Mouse (Mus musculus): ENCODE measurements around the gene Sfxn5.

The Sfxn5 gene

GRCm38 (mm10) chr6:85280871-85281270, 52.4 kb downstream of the Sfxn5 start:
- peak; percentile 51 for DNase-seq

- DNase-seq, result peak; percentile 54
These were observed 56.7 kb downstream of the Sfxn5 start for GRCm38 (mm10) chr6:85276571-85276970.

GRCm38 (mm10) chr6:85272436-85272835, 60.8 kb downstream of the Sfxn5 start:
- DNase-seq, result no peak

GRCm38 (mm10) chr6:85266060-85266459, 67.2 kb downstream of the Sfxn5 start:
- DNase-seq, result no peak

- no peak for DNase-seq
These were observed 68.2 kb downstream of the Sfxn5 start for GRCm38 (mm10) chr6:85264982-85265518.

GRCm38 (mm10) chr6:85262865-85263515, 70.2 kb downstream of the Sfxn5 start:
- DNase-seq, result no peak

- DNase-seq, result no peak
These were observed 74.1 kb downstream of the Sfxn5 start for GRCm38 (mm10) chr6:85259094-85259630.

GRCm38 (mm10) chr6:85255578-85255977, 77.6 kb downstream of the Sfxn5 start:
- DNase-seq, result no peak

- no peak for DNase-seq
These were observed 79.2 kb downstream of the Sfxn5 start for GRCm38 (mm10) chr6:85253994-85254541.

GRCm38 (mm10) chr6:85253275-85253674, 79.9 kb downstream of the Sfxn5 start:
- no peak for DNase-seq

- DNase-seq, result no peak
These were observed 80.8 kb downstream of the Sfxn5 start for GRCm38 (mm10) chr6:85252251-85253058.

GRCm38 (mm10) chr6:85250811-85251241, 82.4 kb downstream of the Sfxn5 start:
- DNase-seq, result no peak

GRCm38 (mm10) chr6:85249821-85250220, 83.4 kb downstream of the Sfxn5 start:
- DNase-seq, result no peak

- DNase-seq, result peak; percentile 72
These were observed 94.2 kb downstream of the Sfxn5 start for GRCm38 (mm10) chr6:85239044-85239489.

GRCm38 (mm10) chr6:85237595-85238337, 95.5 kb downstream of the Sfxn5 start:
- DNase-seq, result peak; percentile 51

GRCm38 (mm10) chr6:85237001-85237400, 96.2 kb downstream of the Sfxn5 start:
- peak; percentile 65 for DNase-seq

- DNase-seq, result no peak
These were observed 98.4 kb downstream of the Sfxn5 start for GRCm38 (mm10) chr6:85234796-85235195.

- DNase-seq, result no peak
These were observed 100.2 kb downstream of the Sfxn5 start for GRCm38 (mm10) chr6:85232836-85233623.

- DNase-seq, result no peak
These were observed 101.2 kb downstream of the Sfxn5 start for GRCm38 (mm10) chr6:85232045-85232444.

- peak; percentile 51 for DNase-seq
These were observed 101.8 kb downstream of the Sfxn5 start for GRCm38 (mm10) chr6:85231469-85231868.

GRCm38 (mm10) chr6:85230762-85231161, 102.5 kb downstream of the Sfxn5 start:
- DNase-seq, result no peak

- no peak for DNase-seq
These were observed 105.7 kb downstream of the Sfxn5 start for GRCm38 (mm10) chr6:85227520-85227919.

All from right cerebral cortex, postnatal 14 days (tissue).